Mouse (Mus musculus): ENCODE measurements around the gene Scml4. TPM values are rescaled to one million over a fixed set of nuclear protein-coding genes. Genes with fewer than 3 reads are reported as not detected.

Gene Scml4
- polyA plus RNA-seq, 2 experiments: 0.92 to 1.1 TPM

DNA sequence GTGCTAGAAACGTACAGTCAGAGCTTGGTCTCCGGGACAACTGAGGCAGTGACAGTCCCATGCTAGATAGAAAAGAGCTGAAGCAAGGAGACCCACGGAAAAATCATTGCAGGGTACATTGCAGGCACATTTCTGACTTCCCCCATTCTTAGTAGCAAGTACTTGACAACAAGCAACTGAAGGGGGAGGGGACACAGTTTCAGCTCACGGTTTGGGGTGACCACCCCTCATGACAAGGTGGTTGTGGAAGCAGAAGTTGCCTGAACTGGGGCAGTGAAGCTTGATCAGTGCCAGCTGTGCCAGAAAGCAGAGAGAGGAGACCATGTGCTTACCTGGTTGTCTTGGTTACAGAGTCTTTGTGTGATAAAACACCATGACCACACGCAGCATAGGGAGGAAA, 93.4 kb downstream of the Scml4 start:
- WGBS: 75% methylated on average over 5 of the region's 5 CpGs
- H3K4me3 ChIP-seq (replicated peaks; ENCODE audit: low read length): no peak overlapping the region
- peaks cover 31% of the 10 kb centered on the region for H3K4me1 ChIP-seq (ENCODE audit: control insufficient read depth, insufficient read depth, low read length)
- H3K9ac ChIP-seq (ENCODE audit: low read depth, low read length, severe bottlenecking): no peak overlapping the region
- no peak overlapping the region for H3K27ac ChIP-seq (replicated peaks; ENCODE audit: low read depth, low read length)
- no peak overlapping the region for H3K4me2 ChIP-seq (replicated peaks; ENCODE audit: low read depth, low read length, severe bottlenecking)
- DNase-seq (ENCODE audit: low spot score) (no peak), ATAC-seq (ENCODE audit: low FRiP score, low read depth) (no peak)
- H3K27me3 ChIP-seq (ENCODE audit: control insufficient read depth, insufficient read depth, low read length): no peaks in the 10 kb centered on the region
- no peaks in the 10 kb centered on the region for H3K36me3 ChIP-seq (ENCODE audit: control insufficient read depth, insufficient read depth, low read length)
- no peak for TF ChIP-seq POLR2A (IDR thresholded peaks at IDR 0.05; ENCODE audit: borderline replicate concordance, extremely low read depth, insufficient read depth, insufficient read length)
- H3K9me3 ChIP-seq (ENCODE audit: control insufficient read depth, low read length): no peaks in the 10 kb centered on the region

DNA sequence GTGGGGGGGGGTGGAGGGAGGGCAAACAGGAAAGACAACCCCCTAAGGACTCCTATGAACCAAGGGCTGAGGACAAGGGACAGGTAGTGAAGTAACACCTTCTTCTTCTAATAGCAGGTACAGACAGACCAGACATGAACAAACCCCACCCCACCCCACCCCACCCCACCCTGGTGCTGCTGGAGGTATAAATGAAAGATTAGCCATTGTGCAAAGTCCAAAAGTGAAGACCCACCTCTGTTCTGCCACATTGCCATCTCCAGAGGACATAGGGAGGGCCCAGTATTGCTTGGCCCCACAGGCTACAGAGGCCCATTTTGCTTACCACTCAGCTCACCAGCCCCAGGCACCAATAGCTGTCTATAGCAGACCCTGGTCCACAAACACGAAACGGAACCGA, 95.0 kb downstream of the Scml4 start:
- Histone ChIP-seq H3K4me2 (replicated peaks; ENCODE audit: low read depth, low read length, severe bottlenecking) (no peak overlapping the region), H3K9ac (ENCODE audit: low read depth, low read length, severe bottlenecking) (no peak overlapping the region), H3K27me3 (ENCODE audit: control insufficient read depth, insufficient read depth, low read length) (no peaks in the 10 kb centered on the region), H3K4me1 (ENCODE audit: control insufficient read depth, insufficient read depth, low read length) (peaks cover 23% of the 10 kb centered on the region), H3K9me3 (ENCODE audit: control insufficient read depth, low read length) (no peaks in the 10 kb centered on the region), H3K27ac (replicated peaks; ENCODE audit: low read depth, low read length) (no peak overlapping the region), H3K36me3 (ENCODE audit: control insufficient read depth, insufficient read depth, low read length) (no peaks in the 10 kb centered on the region), H3K4me3 (replicated peaks; ENCODE audit: low read length) (no peak overlapping the region)
- no peak for TF ChIP-seq POLR2A (IDR thresholded peaks at IDR 0.05; ENCODE audit: borderline replicate concordance, extremely low read depth, insufficient read depth, insufficient read length)
- no peak for DNase-seq (ENCODE audit: low spot score)
- WGBS: 96% methylated on average over 3 of the region's 3 CpGs
- ATAC-seq (ENCODE audit: low FRiP score, low read depth): no peak

- ATAC-seq (ENCODE audit: low FRiP score, low read depth): peak; percentile 88
- no peak overlapping the region for H3K27ac ChIP-seq (replicated peaks; ENCODE audit: low read depth, low read length)
Observed at GRCm38 (mm10) chr10:42957881-42958651, 97.9 kb downstream of the Scml4 start.

GRCm38 (mm10) chr10:42958686-42959085, 98.5 kb downstream of the Scml4 start:
- H3K9ac ChIP-seq (ENCODE audit: low read depth, low read length, severe bottlenecking): no peak overlapping the region
- no peaks in the 10 kb centered on the region for H3K27me3 ChIP-seq (ENCODE audit: control insufficient read depth, insufficient read depth, low read length)
- peak overlapping the region; percentile 51 for H3K4me2 ChIP-seq (replicated peaks; ENCODE audit: low read depth, low read length, severe bottlenecking)
- H3K4me1 ChIP-seq (ENCODE audit: control insufficient read depth, insufficient read depth, low read length): 0 out of 2 replicates have a peak, but pooled peaks cover 6% of the 10 kb centered on the region
- no peak for DNase-seq (ENCODE audit: low spot score)
- no peaks in the 10 kb centered on the region for H3K9me3 ChIP-seq (ENCODE audit: control insufficient read depth, low read length)
- TF ChIP-seq POLR2A (IDR thresholded peaks at IDR 0.05; ENCODE audit: borderline replicate concordance, extremely low read depth, insufficient read depth, insufficient read length): no peak
- H3K27ac ChIP-seq (replicated peaks; ENCODE audit: low read depth, low read length): no peak overlapping the region
- H3K36me3 ChIP-seq (ENCODE audit: control insufficient read depth, insufficient read depth, low read length): no peaks in the 10 kb centered on the region
- WGBS: 45% methylated on average over 4 of the region's 4 CpGs
- ATAC-seq (ENCODE audit: low FRiP score, low read depth): peak; percentile 28; the same call in 1 of the 2 replicates
- H3K4me3 ChIP-seq (replicated peaks; ENCODE audit: low read length): peak overlapping the region; percentile 32; the same call in 1 of the 2 replicates

More at GRCm38 (mm10) chr10:42957881-42958651, 97.9 kb downstream of the Scml4 start:
- Histone ChIP-seq H3K36me3 (ENCODE audit: control insufficient read depth, insufficient read depth, low read length) (no peaks in the 10 kb centered on the region), H3K4me1 (ENCODE audit: control insufficient read depth, insufficient read depth, low read length) (0 out of 2 replicates have a peak, but pooled peaks cover 6% of the 10 kb centered on the region), H3K4me2 (replicated peaks; ENCODE audit: low read depth, low read length, severe bottlenecking) (peak overlapping the region; percentile 51), H3K4me3 (replicated peaks; ENCODE audit: low read length) (peak overlapping the region; percentile 32), H3K9ac (ENCODE audit: low read depth, low read length, severe bottlenecking) (peak overlapping the region; percentile 47; the same call in 1 of the 2 replicates), H3K9me3 (ENCODE audit: control insufficient read depth, low read length) (no peaks in the 10 kb centered on the region), H3K27me3 (ENCODE audit: control insufficient read depth, insufficient read depth, low read length) (no peaks in the 10 kb centered on the region)
- peak; percentile 73 for DNase-seq (ENCODE audit: low spot score)
- 6% methylated on average over 21 of the region's 21 CpGs for WGBS
- no peak for TF ChIP-seq POLR2A (IDR thresholded peaks at IDR 0.05; ENCODE audit: borderline replicate concordance, extremely low read depth, insufficient read depth, insufficient read length)

- Histone ChIP-seq H3K9me3 (ENCODE audit: control insufficient read depth, low read length) (no peaks in the 10 kb centered on the region), H3K27ac (replicated peaks; ENCODE audit: low read depth, low read length) (no peak overlapping the region), H3K4me1 (ENCODE audit: control insufficient read depth, insufficient read depth, low read length) (0 out of 2 replicates have a peak, but pooled peaks cover 6% of the 10 kb centered on the region), H3K4me2 (replicated peaks; ENCODE audit: low read depth, low read length, severe bottlenecking) (no peak overlapping the region), H3K9ac (ENCODE audit: low read depth, low read length, severe bottlenecking) (no peak overlapping the region), H3K36me3 (ENCODE audit: control insufficient read depth, insufficient read depth, low read length) (no peaks in the 10 kb centered on the region), H3K27me3 (ENCODE audit: control insufficient read depth, insufficient read depth, low read length) (no peaks in the 10 kb centered on the region), H3K4me3 (replicated peaks; ENCODE audit: low read length) (no peak overlapping the region)
- no peak for DNase-seq (ENCODE audit: low spot score)
- TF ChIP-seq POLR2A (IDR thresholded peaks at IDR 0.05; ENCODE audit: borderline replicate concordance, extremely low read depth, insufficient read depth, insufficient read length): no peak
- no peak for ATAC-seq (ENCODE audit: low FRiP score, low read depth)
- 39% methylated on average over 6 of the region's 6 CpGs for WGBS
Observed at GRCm38 (mm10) chr10:42961771-42962170, 101.6 kb downstream of the Scml4 start.
